Mouse (Mus musculus): ENCODE measurements at regions not wholly inside any gene's neighbourhood (a gene's known extent, or its start where the extent isn't known, plus 50 kb on each side); places are given as distances from the start of the nearest gene placed in this dataset.

DNA sequence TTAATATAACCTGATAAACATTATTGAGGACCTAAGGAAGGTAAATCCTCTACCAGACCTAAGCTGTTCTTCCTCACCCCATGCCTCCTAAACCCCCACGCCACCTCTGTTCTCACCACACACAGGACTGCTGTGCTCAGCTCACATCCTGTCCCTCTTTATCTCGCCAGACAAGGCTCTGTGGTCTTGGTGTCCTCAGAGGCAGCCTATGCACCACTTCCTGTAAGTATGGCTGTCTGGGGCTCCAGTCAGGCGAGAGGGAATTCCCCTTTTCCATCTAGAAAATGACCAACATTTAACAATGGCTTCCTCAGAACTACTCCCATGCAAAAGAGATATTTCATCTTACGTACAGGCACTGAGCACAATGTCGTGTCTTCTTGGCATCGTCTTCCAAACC, 86.2 kb upstream of the Dhrs4 start:
- no peak for DNase-seq (ENCODE audit: low spot score in 2 of 2)

DNA sequence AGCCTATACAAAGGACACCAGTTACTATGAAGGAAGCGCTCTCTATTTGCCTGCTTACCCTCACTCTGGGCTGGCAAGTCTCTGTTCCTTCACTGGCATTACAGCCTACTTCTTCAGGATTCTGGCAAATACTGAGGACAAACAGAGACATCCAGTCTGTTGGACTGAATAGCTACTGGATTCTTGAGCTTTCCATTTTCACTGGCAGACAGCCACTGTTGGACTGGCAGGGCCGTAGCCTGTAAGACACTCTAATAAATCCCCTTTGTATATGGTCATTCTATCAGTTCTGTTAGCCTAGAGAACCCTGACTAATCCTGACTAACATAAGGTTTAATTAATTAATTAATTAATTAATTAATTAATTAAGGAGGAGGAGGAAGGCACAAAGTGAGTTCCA, 72.4 kb upstream of the Dhrs4 start:
- DNase-seq (ENCODE audit: low spot score in 2 of 2) = peak in 1 of 2 experiments; percentile 6
